Mouse (Mus musculus) cortical plate, adult 2 months (tissue): ENCODE data around the gene Lmf1. TPM values are rescaled to one million over a fixed set of nuclear protein-coding genes. Genes with fewer than 3 reads are reported as not detected.

ENCODE experiments used
- H3K27ac ChIP-seq: fragments of 200-500 bp; 2 replicates; pipeline ENCODE4 v1.5.1; 2012; ENCODE audit warnings: low read length, control low read depth, inconsistent platforms; ENCODE audit not compliant: insufficient read depth
- H3K4me1 ChIP-seq: fragments of 200-500 bp; 2 replicates; pipeline ENCODE4 v1.6.1; 2011; ENCODE audit warnings: low read length; ENCODE audit not compliant: control insufficient read depth, insufficient read depth
- H3K4me3 ChIP-seq: fragments of 200-500 bp; 2 replicates; pipeline ENCODE4 v1.5.1; 2011; ENCODE audit warnings: mild to moderate bottlenecking, low read length, control low read depth; ENCODE audit not compliant: insufficient read depth
- CTCF ChIP-seq: fragments of 200-500 bp; IDR thresholded peaks from 2 replicates; pipeline ENCODE4 v1.5.1; 2011; ENCODE audit warnings: mild to moderate bottlenecking, control low read depth, low read length; ENCODE audit not compliant: insufficient read depth; ENCODE audit errors: extremely low read depth
- POLR2A ChIP-seq: fragments of 200-500 bp; IDR thresholded peaks from 2 replicates; pipeline ENCODE4 v1.6.1; 2011; ENCODE audit warnings: mild to moderate bottlenecking, low read length, control low read depth; ENCODE audit not compliant: insufficient read depth; ENCODE audit errors: extremely low read depth
- polyA plus RNA-seq: library from polyadenylated mRNA; depleted of rRNA; stranded (reverse); fragments of >200 nt; gene quantifications from 2 replicates; pipeline ENCODE4 v1.2.3, GENCODE M21; 2012

Gene Lmf1
- polyA plus RNA-seq, 1 experiment, result 17.9 TPM

DNA sequence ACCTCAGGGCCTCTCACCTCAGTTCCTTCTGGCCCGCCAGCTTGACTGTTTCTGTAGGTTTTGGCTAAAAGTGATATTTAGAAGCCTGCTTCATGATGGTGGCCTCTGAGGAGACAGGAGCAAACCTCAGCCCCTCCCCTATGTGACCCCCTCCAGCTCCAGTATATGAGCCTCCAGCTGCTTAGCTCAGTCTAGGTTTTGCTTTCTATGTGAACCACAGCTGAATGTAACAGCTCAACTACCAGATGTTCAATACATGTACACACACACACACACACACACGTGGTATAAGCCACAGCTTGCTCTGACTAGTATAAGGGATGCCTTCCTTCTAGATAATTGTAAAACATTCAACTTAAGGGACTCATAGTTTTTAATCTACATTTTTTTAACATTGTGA lies 2.9 kb upstream of the Lmf1 start:
- Histone ChIP-seq H3K4me3 (no peak overlapping the region), H3K4me1 (peaks cover 2% of the 10 kb centered on the region; the same call in 1 of the 2 replicates), H3K27ac (0 out of 2 replicates have a peak overlapping the region, but pooled peaks have one; percentile 10)
- TF ChIP-seq POLR2A (no peak), CTCF (no peak)

DNA sequence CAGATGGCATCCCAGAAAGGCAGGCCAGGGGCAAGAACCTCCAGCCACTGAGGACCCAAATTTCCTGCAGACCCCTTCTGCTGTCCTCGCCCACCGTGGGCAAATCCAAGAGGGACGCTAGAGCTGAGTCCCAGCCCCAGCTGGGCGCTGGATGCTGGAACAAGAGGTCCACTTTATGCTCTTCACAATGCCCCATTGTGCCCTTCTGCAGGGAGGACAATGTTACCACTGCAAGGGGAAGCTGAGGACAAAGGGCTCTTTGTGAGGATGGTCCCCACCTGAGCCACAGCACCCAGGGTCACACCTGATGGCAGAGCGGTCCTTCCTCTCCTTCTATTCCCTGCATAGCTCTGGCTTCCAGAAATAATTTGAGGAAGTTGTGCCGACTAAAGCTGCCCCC lies 1.6 kb upstream of the Lmf1 start:
- no peak for TF ChIP-seq CTCF
- TF ChIP-seq POLR2A, result no peak
- peak overlapping the region; percentile 76 for H3K27ac ChIP-seq
- H3K4me1 ChIP-seq, result peaks cover 2% of the 10 kb centered on the region; the same call in 1 of the 2 replicates
- no peak overlapping the region for H3K4me3 ChIP-seq

DNA sequence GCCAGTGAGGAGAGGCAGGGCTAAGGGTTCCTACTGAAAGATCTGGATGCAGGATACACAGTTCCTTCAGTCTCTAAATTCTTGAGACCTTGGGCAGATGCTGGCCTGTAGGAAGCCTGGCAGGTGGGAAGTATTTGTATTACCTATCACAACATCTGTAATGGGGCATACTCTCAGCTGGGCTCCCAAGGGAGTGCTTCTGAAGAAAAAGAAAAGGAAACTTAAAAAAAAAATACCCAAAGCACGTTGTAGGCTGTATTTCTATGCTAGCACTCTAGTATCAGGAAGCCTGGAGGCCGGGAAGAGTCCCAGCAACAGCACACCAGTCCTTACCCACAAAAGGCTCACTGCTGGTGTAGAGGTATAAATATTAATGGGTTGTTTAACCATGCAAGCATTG lies 1.2 kb upstream of the Lmf1 start:
- Histone ChIP-seq H3K4me3 (no peak overlapping the region), H3K27ac (peak overlapping the region; percentile 76; the same call in 1 of the 2 replicates), H3K4me1 (peaks cover 2% of the 10 kb centered on the region; the same call in 1 of the 2 replicates)
- no peak for TF ChIP-seq POLR2A
- no peak for TF ChIP-seq CTCF

DNA sequence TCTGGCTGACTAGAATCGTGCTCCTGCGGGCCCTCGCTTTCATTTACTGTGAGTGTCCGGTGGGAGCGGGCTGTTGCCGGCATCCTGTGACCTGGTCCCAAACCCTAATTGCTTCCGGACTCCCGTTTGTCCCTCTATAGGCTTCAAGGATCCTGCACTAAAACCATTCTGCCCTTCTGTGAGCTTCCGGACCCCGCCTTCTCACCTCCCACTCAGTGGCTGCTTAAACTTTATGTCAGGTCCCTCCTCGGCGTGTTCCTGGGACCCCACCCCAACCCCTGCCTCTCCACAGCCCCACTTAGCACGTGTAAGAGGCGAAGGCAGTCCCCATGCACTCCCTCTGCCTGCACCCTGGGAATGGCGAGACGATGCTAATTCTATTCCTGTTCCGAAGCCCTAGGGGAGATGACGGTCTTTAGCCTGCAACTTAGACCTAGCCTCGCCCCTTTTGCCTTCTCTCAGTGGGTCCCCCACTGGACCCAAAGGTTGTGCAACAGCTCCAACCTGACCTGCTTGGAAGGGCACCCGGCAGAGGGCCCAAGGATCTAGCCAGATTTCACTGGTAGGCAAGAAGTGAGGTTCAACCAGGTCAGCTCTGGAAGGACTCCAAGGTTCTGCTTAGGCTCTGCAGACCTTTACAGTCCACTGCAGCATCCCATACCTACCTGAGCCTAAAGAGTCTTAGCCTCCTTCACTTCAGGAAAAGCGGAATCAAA lies 605 bp downstream of the Lmf1 start:
- Histone ChIP-seq H3K4me3 (peak overlapping the region; percentile 56), H3K27ac (peak overlapping the region; percentile 17; the same call in 1 of the 2 replicates), H3K4me1 (peaks cover 2% of the 10 kb centered on the region; the same call in 1 of the 2 replicates)
- TF ChIP-seq POLR2A (no peak), CTCF (no peak)

DNA sequence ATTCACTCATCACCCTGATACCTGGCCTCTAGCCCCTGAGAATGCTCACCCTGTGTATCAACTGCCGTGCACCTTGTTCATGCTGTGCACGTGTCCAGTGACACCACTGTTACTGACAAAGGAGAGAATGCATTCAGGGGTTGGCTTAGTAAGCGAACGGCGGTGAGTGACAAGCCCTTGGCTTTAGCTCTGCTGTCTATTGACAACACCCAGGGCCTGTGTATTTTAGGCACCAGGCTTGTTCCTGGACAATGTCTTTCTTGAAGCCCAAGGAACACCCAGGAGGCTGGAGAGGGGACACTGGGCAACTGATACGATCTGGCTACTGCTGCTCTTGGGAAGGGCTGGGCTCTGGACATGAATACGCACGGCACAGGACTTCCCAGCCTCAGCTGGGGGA lies 3.2 kb downstream of the Lmf1 start:
- TF ChIP-seq POLR2A, result no peak
- TF ChIP-seq CTCF, result no peak
- H3K4me1 ChIP-seq, result peaks cover 2% of the 10 kb centered on the region; the same call in 1 of the 2 replicates
- no peak overlapping the region for H3K27ac ChIP-seq
- no peak overlapping the region for H3K4me3 ChIP-seq

DNA sequence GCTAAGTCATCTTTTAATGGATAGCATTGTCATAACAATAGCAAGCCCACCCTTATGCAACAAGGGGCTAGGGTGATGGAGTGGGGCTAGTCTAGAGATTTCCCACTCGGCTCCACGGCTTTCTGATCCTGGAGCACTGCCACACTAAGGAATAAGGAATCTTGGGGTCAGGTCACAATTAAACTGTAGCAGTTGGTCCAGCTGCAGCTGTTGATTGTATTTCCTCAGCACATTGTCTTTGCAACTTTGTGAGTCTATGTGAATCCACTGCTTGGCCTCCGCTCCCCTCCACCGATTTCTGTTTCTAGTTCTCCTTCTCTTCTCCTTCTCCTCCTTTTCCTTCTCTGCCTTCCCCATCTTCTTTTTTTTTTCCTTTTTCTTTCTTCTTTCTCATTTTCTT lies 4.2 kb downstream of the Lmf1 start:
- Histone ChIP-seq H3K4me3 (no peak overlapping the region), H3K4me1 (peaks cover 2% of the 10 kb centered on the region; the same call in 1 of the 2 replicates), H3K27ac (no peak overlapping the region)
- TF ChIP-seq CTCF, result no peak
- no peak for TF ChIP-seq POLR2A

DNA sequence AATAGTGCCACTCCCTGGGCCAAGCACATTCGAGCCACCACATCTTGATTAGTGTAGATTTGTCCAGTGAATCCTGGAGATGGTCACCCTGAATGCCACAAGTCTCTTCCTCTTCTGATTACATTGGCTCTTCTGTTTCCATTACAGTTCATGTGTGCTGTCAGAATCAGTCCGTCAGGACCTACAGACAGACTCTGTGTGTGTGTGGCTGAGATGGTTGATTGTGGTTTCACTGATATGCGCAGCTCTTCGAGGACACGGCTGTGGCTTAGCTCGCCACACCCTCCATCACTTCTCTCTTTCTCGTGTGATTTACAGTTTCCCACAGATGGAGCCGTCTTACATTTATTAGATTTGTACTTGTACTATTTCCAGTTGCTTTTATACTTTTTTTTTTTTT lies 5.0 kb downstream of the Lmf1 start:
- Histone ChIP-seq H3K4me3 (no peak overlapping the region), H3K27ac (no peak overlapping the region), H3K4me1 (no peaks in the 10 kb centered on the region)
- TF ChIP-seq CTCF (no peak), POLR2A (no peak)

DNA sequence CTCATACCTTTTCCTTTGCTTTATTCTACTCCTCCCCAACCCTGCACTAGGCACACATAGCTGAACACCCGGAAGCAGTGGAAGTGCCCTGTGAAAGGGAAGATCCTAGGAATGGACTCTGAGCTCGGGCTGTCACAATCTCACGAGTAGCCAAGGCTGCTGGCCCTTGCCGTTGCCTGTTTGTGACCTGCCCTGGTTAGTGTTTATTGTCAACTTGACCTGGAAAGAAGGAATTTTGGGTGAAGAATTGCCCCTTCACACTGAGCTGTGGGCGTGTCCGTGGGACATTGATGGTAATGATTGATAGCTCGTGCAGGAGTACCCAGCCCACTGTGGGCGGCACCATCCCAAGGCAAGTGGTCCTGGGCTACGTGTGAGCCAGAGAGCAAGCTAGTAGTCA lies 5.8 kb downstream of the Lmf1 start:
- H3K4me1 ChIP-seq, result no peaks in the 10 kb centered on the region
- no peak overlapping the region for H3K4me3 ChIP-seq
- TF ChIP-seq CTCF, result no peak
- no peak for TF ChIP-seq POLR2A

DNA sequence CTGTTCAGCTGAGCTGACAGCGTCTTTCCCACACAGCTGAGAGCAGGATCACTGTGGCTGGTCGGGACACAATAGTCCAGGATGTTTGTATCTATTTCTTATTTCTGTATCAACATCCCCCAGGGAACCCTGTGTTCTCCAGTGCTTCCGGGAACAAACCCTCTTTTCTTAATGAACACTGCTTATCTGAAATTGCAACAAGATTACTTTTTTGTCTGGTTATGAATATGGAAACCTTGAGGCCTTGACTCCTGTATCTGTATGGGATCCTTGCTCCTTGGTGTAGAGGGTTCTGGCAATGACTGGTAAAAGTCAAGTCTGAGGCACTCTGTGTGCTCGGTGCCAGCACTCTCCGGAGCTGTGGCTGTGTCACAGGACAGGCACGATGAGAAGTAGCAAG lies 11.2 kb downstream of the Lmf1 start:
- Histone ChIP-seq H3K4me3 (no peak overlapping the region), H3K27ac (no peak overlapping the region), H3K4me1 (no peaks in the 10 kb centered on the region)
- TF ChIP-seq POLR2A (no peak), CTCF (no peak)

More for the DNA sequence above, 5.8 kb downstream of the Lmf1 start:
- H3K27ac ChIP-seq, result no peak overlapping the region

DNA sequence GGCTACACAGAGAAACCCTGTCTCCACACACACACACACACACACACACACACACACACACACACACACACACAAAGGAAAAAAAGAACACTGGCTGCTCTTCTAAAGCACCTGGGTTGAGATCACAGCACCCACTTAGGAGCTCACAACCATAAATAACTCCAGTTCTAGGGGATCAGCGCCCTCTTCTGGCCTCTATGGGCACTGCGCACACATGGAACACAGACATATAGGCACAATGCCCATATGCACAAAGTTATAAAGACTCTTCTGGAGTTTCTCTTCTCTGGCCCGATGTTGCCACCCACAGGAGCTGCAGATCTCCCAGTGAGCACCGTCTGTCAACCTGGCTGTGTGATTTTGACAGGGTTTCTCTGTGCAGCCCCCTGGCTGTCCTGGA lies 12.1 kb downstream of the Lmf1 start:
- no peak for TF ChIP-seq CTCF
- TF ChIP-seq POLR2A, result no peak
- H3K4me1 ChIP-seq, result no peaks in the 10 kb centered on the region
- no peak overlapping the region for H3K4me3 ChIP-seq
- no peak overlapping the region for H3K27ac ChIP-seq

DNA sequence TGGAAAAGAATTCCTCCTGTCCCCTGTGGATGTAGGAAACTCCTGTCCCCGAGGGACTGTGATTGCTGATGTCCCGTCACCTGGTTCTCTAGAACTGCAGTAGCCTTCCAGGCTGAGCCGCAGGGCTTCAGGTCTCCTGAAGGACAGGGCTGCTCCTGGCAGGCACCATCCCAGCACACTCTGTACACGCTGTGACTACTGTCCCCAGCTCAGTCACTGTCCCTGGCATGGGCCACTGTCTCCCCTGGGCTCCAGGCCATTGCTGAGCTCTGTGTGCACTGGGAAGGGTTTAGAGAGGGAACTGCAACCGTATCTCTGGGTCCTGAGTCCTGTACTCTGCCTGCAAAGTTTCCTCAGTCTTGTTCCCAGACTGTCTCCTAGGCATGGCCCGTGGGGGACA lies 13.5 kb downstream of the Lmf1 start:
- no peaks in the 10 kb centered on the region for H3K4me1 ChIP-seq

More for the DNA sequence above, 13.5 kb downstream of the Lmf1 start:
- Histone ChIP-seq H3K27ac (no peak overlapping the region), H3K4me3 (no peak overlapping the region)
- TF ChIP-seq POLR2A, result no peak
- no peak for TF ChIP-seq CTCF
